Mouse (Mus musculus) thymus, postnatal 36 days (tissue): ENCODE measurements around the gene Crybg2.

Experiments used
- DNase-seq, 2 experiments: peaks; one replicate each; pipeline ENCODE4 v3.0.0; 2022; ENCODE audit warnings: mixed read lengths in 2 of 2

Gene Crybg2

GRCm38 (mm10) chr4:134060135-134060865 is at the start of gene Crybg2:
TSS of gene Crybg2 (plus strand) at chr4:134060815.
- no peak for DNase-seq

GRCm38 (mm10) chr4:134011450-134012414 is 48.9 kb upstream of the Crybg2 start:
- DNase-seq: no peak

- peak in 1 of 2 experiments; percentile 18 for DNase-seq
Observed at GRCm38 (mm10) chr4:134012858-134013528, 47.6 kb upstream of the Crybg2 start.

GRCm38 (mm10) chr4:134016208-134016607 is 44.4 kb upstream of the Crybg2 start:
- no peak for DNase-seq

GRCm38 (mm10) chr4:134016767-134017166 is 43.8 kb upstream of the Crybg2 start:
- no peak for DNase-seq

- no peak for DNase-seq
Observed at GRCm38 (mm10) chr4:134017201-134017865, 43.3 kb upstream of the Crybg2 start.

- DNase-seq: no peak
Observed at GRCm38 (mm10) chr4:134018038-134018778, 42.4 kb upstream of the Crybg2 start.

GRCm38 (mm10) chr4:134018779-134019145 is 41.9 kb upstream of the Crybg2 start, which contains the start of gene Lin28a:
TSS of gene Lin28a (minus strand) at chr4:134018841.
- no peak for DNase-seq

GRCm38 (mm10) chr4:134019210-134019609 is 41.4 kb upstream of the Crybg2 start:
- no peak for DNase-seq

GRCm38 (mm10) chr4:134019641-134020351 is 40.8 kb upstream of the Crybg2 start:
- DNase-seq: no peak

GRCm38 (mm10) chr4:134020621-134021020 is 40.0 kb upstream of the Crybg2 start:
- DNase-seq: peak; percentile 52 to 70

- DNase-seq: no peak
Observed at GRCm38 (mm10) chr4:134025802-134026201, 34.8 kb upstream of the Crybg2 start.

GRCm38 (mm10) chr4:134035953-134036352 is 24.7 kb upstream of the Crybg2 start:
- peak; percentile 75 to 81 for DNase-seq

GRCm38 (mm10) chr4:134041317-134042123 is 19.1 kb upstream of the Crybg2 start:
- DNase-seq: no peak

- peak; percentile 31 to 60 for DNase-seq
Observed at GRCm38 (mm10) chr4:134043041-134043440, 17.6 kb upstream of the Crybg2 start.

GRCm38 (mm10) chr4:134047648-134048047 is 13.0 kb upstream of the Crybg2 start:
- no peak for DNase-seq

- no peak for DNase-seq
Observed at GRCm38 (mm10) chr4:134051912-134052311, 8.7 kb upstream of the Crybg2 start.

GRCm38 (mm10) chr4:134052560-134052959 is 8.1 kb upstream of the Crybg2 start:
- peak; percentile 16 to 37 for DNase-seq

GRCm38 (mm10) chr4:134053538-134053937 is 7.1 kb upstream of the Crybg2 start, which contains the start of gene Zfp683:
TSS of gene Zfp683 (plus strand) at chr4:134053838.
- no peak for DNase-seq

- peak; percentile 44 to 46 for DNase-seq
Observed at GRCm38 (mm10) chr4:134058166-134058715, 2.4 kb upstream of the Crybg2 start.
